Mouse (Mus musculus) lung, embryonic 14.5 days (tissue): ENCODE data around the gene Tmc5. TPM values are rescaled to one million over a fixed set of nuclear protein-coding genes. Genes with fewer than 3 reads are reported as not detected.

Source experiments
- ATAC-seq: fragments of 200-750 bp; cut with Nextera tagmentation; 2 replicates; pipeline ENCODE4 v1.8.0; 2017; ENCODE audit warnings: mild to moderate bottlenecking, moderate TSS enrichment, moderate library complexity; ENCODE audit not compliant: insufficient read depth
- DNase-seq: peaks from one replicate; pipeline ENCODE4 v3.0.0-alpha.2; 2015
- H3K27ac ChIP-seq: fragments of 300-500 bp; sonication (generic); 2 replicates; pipeline ENCODE4 v1.5.1; 2014; ENCODE audit warnings: low read depth, mild to moderate bottlenecking, moderate library complexity
- H3K27me3 ChIP-seq: fragments of 300-500 bp; sonication (generic); 2 replicates; pipeline ENCODE4 v1.6.1; 2014; ENCODE audit warnings: low read length, control low read depth; ENCODE audit not compliant: insufficient read depth
- H3K36me3 ChIP-seq: fragments of 300-500 bp; sonication (generic); 2 replicates; pipeline ENCODE4 v1.6.1; 2014; ENCODE audit warnings: control low read depth; ENCODE audit not compliant: insufficient read depth
- H3K4me1 ChIP-seq: fragments of 300-500 bp; sonication (generic); 2 replicates; pipeline ENCODE4 v1.6.1; 2014; ENCODE audit warnings: antibody characterized with exemption, control low read depth; ENCODE audit not compliant: insufficient read depth
- H3K4me2 ChIP-seq: fragments of 300-500 bp; sonication (generic); 2 replicates; pipeline ENCODE4 v1.6.1; 2014; ENCODE audit warnings: mild to moderate bottlenecking
- H3K4me3 ChIP-seq: fragments of 300-500 bp; sonication (generic); 2 replicates; pipeline ENCODE4 v1.5.1; 2014; ENCODE audit warnings: low read depth, low read length
- H3K9ac ChIP-seq: fragments of 300-500 bp; sonication (generic); 2 replicates; pipeline ENCODE4 v1.6.1; 2014
- H3K9me3 ChIP-seq: fragments of 300-500 bp; sonication (generic); 2 replicates; pipeline ENCODE4 v1.6.1; 2016; ENCODE audit warnings: low read depth, low read length, control low read depth
- CTCF ChIP-seq: IDR thresholded peaks from 2 replicates; pipeline ENCODE4 v1.5.1; 2016; ENCODE audit warnings: antibody characterized with exemption, low read depth
- WGBS: fragments of 180-500 bp; shearing (Covaris S2); extraction: QIAGEN DNeasy Blood & Tissue Kit; methylation state at CpG from one replicate; pipeline ENCODE4 v1.1.7; 2014; 5-methylcytosine and 5-hydroxymethylcytosine counted together
- polyA plus RNA-seq: library from polyadenylated mRNA; unstranded; fragments of >200 nt; fragmentation: Nextera tagmentation; extraction: Ambion mirVana; gene quantifications from 2 replicates; pipeline ENCODE4 v1.2.1, GENCODE M21; 2014

Tmc5 gene
- polyA plus RNA-seq, 1 experiment from 2014 or later: 0.08 TPM

GRCm38 (mm10) chr7:118712228-118713173 lies 115.4 kb downstream of the Tmc5 start, which contains the start of gene Ccp110:
TSS of gene Ccp110 (plus strand) at chr7:118712552.
- H3K9ac ChIP-seq: peak within 1 kb of the TSS; percentile 65
- no peaks in the 10 kb centered on the region for H3K27me3 ChIP-seq
- peak; percentile 98 for DNase-seq
- H3K36me3 ChIP-seq: peaks cover 10% of the 10 kb centered on the region; the same call in 1 of the 2 replicates
- H3K4me1 ChIP-seq: peaks cover 3% of the 10 kb centered on the region
- H3K4me2 ChIP-seq: peak within 1 kb of the TSS; percentile 70
- no peaks in the 10 kb centered on the region for H3K9me3 ChIP-seq
- no peak within 1 kb of the TSS for H3K27ac ChIP-seq
- no peak for TF ChIP-seq CTCF
- peak within 1 kb of the TSS; percentile 77 for H3K4me3 ChIP-seq
- WGBS: under 1% methylated on average over 48 of the region's 48 CpGs
- ATAC-seq: peak; percentile 99

- H3K27ac ChIP-seq: no peak overlapping the region
- peaks cover 22% of the 10 kb centered on the region for H3K36me3 ChIP-seq
- no peak overlapping the region for H3K9ac ChIP-seq
- no peak overlapping the region for H3K4me3 ChIP-seq
- peaks cover 3% of the 10 kb centered on the region for H3K4me1 ChIP-seq
- ATAC-seq (no peak), DNase-seq (no peak)
- 84% methylated on average over 1 of the region's 1 CpGs for WGBS
- H3K27me3 ChIP-seq: no peaks in the 10 kb centered on the region
- H3K4me2 ChIP-seq: no peak overlapping the region
- H3K9me3 ChIP-seq: no peaks in the 10 kb centered on the region
- no peak for TF ChIP-seq CTCF
These were observed 117.8 kb downstream of the Tmc5 start for GRCm38 (mm10) chr7:118714873-118715272.

GRCm38 (mm10) chr7:118718066-118718465 lies 121.0 kb downstream of the Tmc5 start:
- Histone ChIP-seq H3K27me3 (no peaks in the 10 kb centered on the region), H3K4me3 (no peak overlapping the region), H3K27ac (no peak overlapping the region), H3K36me3 (peaks cover 44% of the 10 kb centered on the region), H3K4me2 (no peak overlapping the region), H3K4me1 (peaks cover 2% of the 10 kb centered on the region), H3K9me3 (no peaks in the 10 kb centered on the region), H3K9ac (no peak overlapping the region)
- 94% methylated on average over 4 of the region's 4 CpGs for WGBS
- no peak for TF ChIP-seq CTCF
- no peak for DNase-seq
- no peak for ATAC-seq

GRCm38 (mm10) chr7:118723927-118724326 lies 126.8 kb downstream of the Tmc5 start:
- TF ChIP-seq CTCF: no peak
- Histone ChIP-seq H3K27ac (no peak overlapping the region), H3K4me3 (no peak overlapping the region), H3K4me1 (no peaks in the 10 kb centered on the region), H3K9ac (no peak overlapping the region), H3K4me2 (no peak overlapping the region), H3K36me3 (peaks cover 63% of the 10 kb centered on the region), H3K9me3 (no peaks in the 10 kb centered on the region), H3K27me3 (no peaks in the 10 kb centered on the region)
- DNase-seq: peak; percentile 49
- ATAC-seq: peak; percentile 83
- WGBS: 69% methylated on average over 9 of the region's 9 CpGs

Other genes with a start within 250 kb of the Tmc5 start
- 2.2 and 2.5 TPM in 2 replicates for gene Syt17, start 149.1 kb upstream of the Tmc5 start, polyA plus RNA-seq
- gene Itpripl2, start 105.3 kb upstream of the Tmc5 start, polyA plus RNA-seq: 4.0 and 4.1 TPM in 2 replicates
- 117 and 132 TPM in 2 replicates for gene Coq7, start 63.9 kb upstream of the Tmc5 start, polyA plus RNA-seq
- gene Tmc7, start 12.6 kb upstream of the Tmc5 start, polyA plus RNA-seq: 1.7 and 2.2 TPM in 2 replicates
- 102 and 106 TPM in 2 replicates for gene Gde1, start 108.5 kb downstream of the Tmc5 start, polyA plus RNA-seq
- gene Ccp110, start 115.3 kb downstream of the Tmc5 start, polyA plus RNA-seq: 12.0 and 13.5 TPM in 2 replicates
- gene Vps35l, start 142.9 kb downstream of the Tmc5 start, polyA plus RNA-seq: 63.4 and 66.3 TPM in 2 replicates